Mouse (Mus musculus) forebrain, embryonic 13.5 days (tissue): ENCODE measurements around the gene Actn4. TPM values are rescaled to one million over a fixed set of nuclear protein-coding genes. Genes with fewer than 3 reads are reported as not detected.

ENCODE experiments used
- ATAC-seq: fragments of 200-750 bp; cut with Nextera tagmentation; 2 replicates; pipeline ENCODE4 v1.8.0; 2017
- H3K27ac ChIP-seq: fragments of 300-500 bp; sonication (generic); 2 replicates; pipeline ENCODE4 v1.5.1; 2015; ENCODE audit warnings: inconsistent platforms, mild to moderate bottlenecking, moderate library complexity
- H3K27me3 ChIP-seq: fragments of 300-500 bp; sonication (generic); 2 replicates; pipeline ENCODE4 v1.6.1; 2015; ENCODE audit warnings: mild to moderate bottlenecking, inconsistent platforms
- H3K36me3 ChIP-seq: fragments of 300-500 bp; sonication (generic); 2 replicates; pipeline ENCODE4 v1.6.1; 2015; ENCODE audit warnings: mild to moderate bottlenecking, inconsistent platforms; ENCODE audit not compliant: poor library complexity, severe bottlenecking
- H3K4me1 ChIP-seq: fragments of 300-500 bp; sonication (generic); 2 replicates; pipeline ENCODE4 v1.6.1; 2015; ENCODE audit warnings: inconsistent platforms
- H3K4me2 ChIP-seq: fragments of 300-500 bp; sonication (generic); 2 replicates; pipeline ENCODE4 v1.6.1; 2015; ENCODE audit warnings: inconsistent platforms, mild to moderate bottlenecking, moderate library complexity
- H3K4me3 ChIP-seq: fragments of 300-500 bp; sonication (generic); 2 replicates; pipeline ENCODE4 v1.5.1; 2015; ENCODE audit warnings: mild to moderate bottlenecking, inconsistent platforms
- H3K9ac ChIP-seq: fragments of 300-500 bp; sonication (generic); 2 replicates; pipeline ENCODE4 v1.6.1; 2015; ENCODE audit warnings: mild to moderate bottlenecking, inconsistent platforms
- H3K9me3 ChIP-seq: fragments of 300-500 bp; sonication (generic); replicated peaks from 2 replicates; pipeline ENCODE4 v1.6.1; 2016; ENCODE audit warnings: inconsistent platforms
- WGBS: fragments of 180-500 bp; shearing (Covaris S2); methylation state at CpG from one replicate; pipeline ENCODE4 v1.1.7; 2015; 5-methylcytosine and 5-hydroxymethylcytosine counted together
- polyA plus RNA-seq: library from polyadenylated mRNA; unstranded; fragments of >200 nt; fragmentation: Nextera tagmentation; extraction: Ambion mirVana; gene quantifications from 2 replicates; pipeline ENCODE4 v1.2.1, GENCODE M21; 2015

Actn4 gene
- polyA plus RNA-seq, 1 experiment from 2014 or later: 114 TPM

DNA sequence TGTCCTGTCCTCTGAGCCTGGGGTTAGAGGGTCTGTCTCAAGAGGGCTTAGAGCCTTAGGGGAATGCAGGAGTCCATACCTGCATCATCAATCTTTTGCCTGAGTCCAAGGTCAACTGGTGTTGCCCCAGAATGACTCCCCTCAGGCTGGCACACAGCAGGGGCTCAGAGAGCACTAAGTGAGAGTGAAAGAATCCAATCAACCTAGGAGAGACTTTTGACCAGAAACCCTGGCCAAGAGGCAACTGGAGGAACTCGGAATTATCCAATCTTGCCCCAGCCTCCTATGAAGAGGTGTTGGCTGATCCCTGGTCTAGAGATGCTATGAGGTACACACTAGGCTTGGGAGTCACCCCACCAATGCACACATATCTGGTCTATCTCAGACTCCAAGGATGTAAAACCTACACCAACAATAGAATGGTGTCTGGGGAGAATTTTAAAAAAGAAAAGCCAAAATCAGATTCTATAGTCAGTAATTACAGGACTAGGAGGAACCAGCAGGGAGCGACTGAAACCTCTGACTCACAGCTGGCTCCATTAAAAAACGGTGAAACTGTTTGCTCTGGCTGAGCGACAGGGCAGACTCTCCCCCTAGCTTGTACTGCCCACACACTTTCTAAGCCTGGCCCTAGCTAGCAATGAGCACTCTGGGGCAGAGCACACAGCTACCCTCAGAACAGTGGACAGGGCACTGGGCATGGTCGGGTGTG lies 31.7 kb downstream of the Actn4 start:
- WGBS: 56% methylated on average over 5 of the region's 5 CpGs
- Histone ChIP-seq H3K9ac (no peak overlapping the region), H3K27ac (no peak overlapping the region), H3K27me3 (no peaks in the 10 kb centered on the region), H3K9me3 (no peaks in the 10 kb centered on the region), H3K4me3 (no peak overlapping the region), H3K4me2 (no peak overlapping the region), H3K36me3 (no peaks in the 10 kb centered on the region), H3K4me1 (peaks cover 27% of the 10 kb centered on the region)
- ATAC-seq: no peak

- no peaks in the 10 kb centered on the region for H3K36me3 ChIP-seq
- H3K4me1 ChIP-seq: peaks cover 38% of the 10 kb centered on the region
- H3K27ac ChIP-seq: 0 out of 2 replicates have a peak overlapping the region, but pooled peaks have one; percentile 11
- H3K9me3 ChIP-seq: no peaks in the 10 kb centered on the region
- H3K4me3 ChIP-seq: no peak overlapping the region
- ATAC-seq: no peak
- H3K27me3 ChIP-seq: no peaks in the 10 kb centered on the region
- 52% methylated on average over 3 of the region's 3 CpGs for WGBS
- H3K4me2 ChIP-seq: no peak overlapping the region
- H3K9ac ChIP-seq: no peak overlapping the region
Measured at GRCm38 (mm10) chr7:28929381-28929780, 32.8 kb downstream of the Actn4 start.

GRCm38 (mm10) chr7:28926172-28926571 lies 36.0 kb downstream of the Actn4 start:
- H3K4me3 ChIP-seq: no peak overlapping the region
- WGBS: 53% methylated on average over 2 of the region's 2 CpGs
- H3K9ac ChIP-seq: no peak overlapping the region; the same call in 1 of the 2 replicates
- peaks cover 3% of the 10 kb centered on the region; the same call in 1 of the 2 replicates for H3K36me3 ChIP-seq
- H3K4me2 ChIP-seq: no peak overlapping the region
- no peak for ATAC-seq
- no peak overlapping the region for H3K27ac ChIP-seq
- no peaks in the 10 kb centered on the region for H3K9me3 ChIP-seq
- no peaks in the 10 kb centered on the region for H3K27me3 ChIP-seq
- peaks cover 70% of the 10 kb centered on the region for H3K4me1 ChIP-seq

- no peaks in the 10 kb centered on the region for H3K9me3 ChIP-seq
- no peak overlapping the region for H3K9ac ChIP-seq
- 55% methylated on average over 9 of the region's 9 CpGs for WGBS
- H3K27ac ChIP-seq: no peak overlapping the region
- H3K36me3 ChIP-seq: peaks cover 6% of the 10 kb centered on the region; the same call in 1 of the 2 replicates
- H3K4me2 ChIP-seq: no peak overlapping the region
- no peak overlapping the region for H3K4me3 ChIP-seq
- no peaks in the 10 kb centered on the region for H3K27me3 ChIP-seq
- no peak for ATAC-seq
- peaks cover 69% of the 10 kb centered on the region for H3K4me1 ChIP-seq
Measured at GRCm38 (mm10) chr7:28925317-28925716, 36.8 kb downstream of the Actn4 start.

DNA sequence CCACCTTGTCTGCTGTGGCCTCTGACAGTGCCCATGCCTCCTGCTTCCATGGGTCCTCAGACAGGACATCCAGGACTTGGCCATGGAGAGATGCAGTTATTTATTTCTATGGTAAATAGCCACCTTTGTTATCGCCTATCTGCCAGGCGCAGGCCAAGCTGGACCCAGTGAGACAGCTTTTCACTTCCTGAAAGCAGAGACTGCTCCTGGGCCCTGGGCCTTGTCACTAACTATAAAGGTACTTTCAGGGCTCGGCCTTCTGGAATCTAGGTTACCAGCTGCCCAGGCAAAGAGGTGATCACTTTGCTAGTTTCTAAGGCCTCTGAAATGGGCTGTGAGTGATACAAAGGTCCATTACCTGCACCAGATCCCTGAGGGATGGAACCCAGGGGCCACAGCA lies 37.3 kb downstream of the Actn4 start:
- ATAC-seq: no peak
- H3K9me3 ChIP-seq: no peaks in the 10 kb centered on the region
- no peak overlapping the region for H3K4me2 ChIP-seq
- H3K27me3 ChIP-seq: no peaks in the 10 kb centered on the region
- no peak overlapping the region for H3K4me3 ChIP-seq
- 70% methylated on average over 3 of the region's 3 CpGs for WGBS
- peak overlapping the region; percentile 17; the same call in 1 of the 2 replicates for H3K27ac ChIP-seq
- peaks cover 74% of the 10 kb centered on the region for H3K4me1 ChIP-seq
- H3K36me3 ChIP-seq: peaks cover 6% of the 10 kb centered on the region; the same call in 1 of the 2 replicates
- no peak overlapping the region for H3K9ac ChIP-seq

GRCm38 (mm10) chr7:28923865-28924291 lies 38.3 kb downstream of the Actn4 start:
- peaks cover 7% of the 10 kb centered on the region; the same call in 1 of the 2 replicates for H3K36me3 ChIP-seq
- peak overlapping the region; percentile 40 for H3K9ac ChIP-seq
- no peaks in the 10 kb centered on the region for H3K9me3 ChIP-seq
- peak overlapping the region; percentile 13; the same call in 1 of the 2 replicates for H3K4me2 ChIP-seq
- WGBS: 5% methylated on average over 4 of the region's 4 CpGs
- no peak overlapping the region for H3K4me3 ChIP-seq
- H3K4me1 ChIP-seq: peaks cover 79% of the 10 kb centered on the region
- no peak for ATAC-seq
- H3K27ac ChIP-seq: peak overlapping the region; percentile 17; the same call in 1 of the 2 replicates
- no peaks in the 10 kb centered on the region for H3K27me3 ChIP-seq

DNA sequence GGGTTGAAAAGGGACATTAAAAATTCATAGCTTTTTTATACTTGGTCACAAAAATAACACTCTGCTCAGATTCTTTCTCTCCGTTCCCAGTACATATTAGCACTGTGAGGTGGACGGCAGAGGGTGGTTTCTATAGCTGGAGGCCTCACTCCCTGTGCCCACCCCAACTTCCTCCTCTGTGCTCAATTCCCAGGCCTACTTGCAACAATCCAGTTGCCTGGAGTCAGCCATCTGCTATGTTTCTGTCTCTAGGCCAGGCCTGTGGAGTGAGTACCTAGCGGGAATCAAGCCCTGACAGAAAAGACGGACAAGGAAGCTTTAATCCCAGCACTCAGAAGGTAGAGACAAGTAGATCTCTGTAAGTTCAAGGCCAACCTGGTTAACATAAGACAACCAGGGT lies 39.5 kb downstream of the Actn4 start:
- Histone ChIP-seq H3K9ac (no peak overlapping the region), H3K4me1 (peaks cover 91% of the 10 kb centered on the region), H3K27ac (no peak overlapping the region), H3K36me3 (peaks cover 19% of the 10 kb centered on the region), H3K4me2 (no peak overlapping the region), H3K4me3 (no peak overlapping the region), H3K27me3 (no peaks in the 10 kb centered on the region), H3K9me3 (no peaks in the 10 kb centered on the region)
- WGBS: 79% methylated on average over 4 of the region's 4 CpGs
- no peak for ATAC-seq

DNA sequence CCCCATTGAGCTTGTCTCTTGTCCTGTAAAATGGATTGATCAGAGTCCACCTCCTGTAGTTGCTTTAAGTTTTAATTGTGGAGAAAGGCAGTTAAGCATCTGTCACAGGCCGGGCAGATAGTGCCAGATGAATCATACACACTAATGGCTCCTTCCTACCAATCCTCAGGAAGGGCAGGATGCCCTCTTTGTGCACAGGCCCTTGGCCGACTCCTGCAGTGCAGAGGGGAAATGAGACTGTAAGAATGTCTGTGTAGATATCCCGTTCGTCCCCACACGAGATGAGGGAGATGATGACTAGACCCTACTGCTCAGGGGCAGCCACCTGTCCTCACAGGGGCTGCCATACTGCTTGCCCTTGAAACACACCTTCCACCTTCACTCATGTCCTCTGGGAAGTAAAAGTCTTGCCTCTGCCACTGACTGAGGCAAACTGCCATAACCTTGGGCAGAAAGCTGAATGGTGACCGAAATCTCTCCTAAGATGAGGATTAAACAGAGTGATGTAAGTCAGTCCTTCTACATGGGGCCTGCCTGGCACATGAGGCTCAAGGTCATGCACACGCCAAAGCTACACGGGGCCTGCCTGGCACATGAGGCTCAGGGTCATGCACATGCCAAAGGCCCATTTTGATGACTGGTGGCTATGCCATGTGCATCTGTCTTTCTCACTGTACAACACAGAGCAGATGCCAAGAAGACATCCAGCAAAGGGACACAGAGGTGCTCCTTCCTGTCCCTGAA lies 40.2 kb downstream of the Actn4 start:
- Histone ChIP-seq H3K9ac (no peak overlapping the region), H3K4me1 (peaks cover 95% of the 10 kb centered on the region), H3K9me3 (no peaks in the 10 kb centered on the region), H3K36me3 (peaks cover 26% of the 10 kb centered on the region), H3K27ac (no peak overlapping the region), H3K27me3 (no peaks in the 10 kb centered on the region), H3K4me2 (no peak overlapping the region), H3K4me3 (no peak overlapping the region)
- WGBS: 80% methylated on average over 8 of the region's 8 CpGs
- no peak for ATAC-seq

GRCm38 (mm10) chr7:28921178-28921577 lies 41.0 kb downstream of the Actn4 start:
- Histone ChIP-seq H3K4me1 (peaks cover 89% of the 10 kb centered on the region), H3K9ac (no peak overlapping the region), H3K27ac (no peak overlapping the region), H3K4me3 (no peak overlapping the region), H3K4me2 (no peak overlapping the region), H3K27me3 (no peaks in the 10 kb centered on the region), H3K36me3 (peaks cover 33% of the 10 kb centered on the region), H3K9me3 (no peaks in the 10 kb centered on the region)
- ATAC-seq: no peak
- WGBS: 92% methylated on average over 3 of the region's 3 CpGs

- H3K9ac ChIP-seq: peak overlapping the region; percentile 49; the same call in 1 of the 2 replicates
Measured at GRCm38 (mm10) chr7:28919815-28920214, 42.3 kb downstream of the Actn4 start.

GRCm38 (mm10) chr7:28918540-28918939 lies 43.6 kb downstream of the Actn4 start:
- Histone ChIP-seq H3K27ac (no peak overlapping the region), H3K4me2 (no peak overlapping the region), H3K4me3 (no peak overlapping the region), H3K9me3 (no peaks in the 10 kb centered on the region), H3K36me3 (peaks cover 59% of the 10 kb centered on the region), H3K27me3 (no peaks in the 10 kb centered on the region), H3K4me1 (peaks cover 62% of the 10 kb centered on the region), H3K9ac (no peak overlapping the region)
- 88% methylated on average over 8 of the region's 8 CpGs for WGBS
- ATAC-seq: no peak

More at GRCm38 (mm10) chr7:28919815-28920214, 42.3 kb downstream of the Actn4 start:
- ATAC-seq: peak; percentile 90
- no peaks in the 10 kb centered on the region for H3K9me3 ChIP-seq
- H3K4me3 ChIP-seq: no peak overlapping the region
- H3K27ac ChIP-seq: peak overlapping the region; percentile 66
- WGBS: 7% methylated on average over 6 of the region's 6 CpGs
- H3K27me3 ChIP-seq: no peaks in the 10 kb centered on the region
- H3K4me1 ChIP-seq: peaks cover 75% of the 10 kb centered on the region
- H3K36me3 ChIP-seq: peaks cover 47% of the 10 kb centered on the region
- peak overlapping the region; percentile 22; the same call in 1 of the 2 replicates for H3K4me2 ChIP-seq
